Mouse (Mus musculus) hindbrain, embryonic 11.5 days (tissue): ENCODE data around the gene Gm10837. TPM values are rescaled to one million over a fixed set of nuclear protein-coding genes. Genes with fewer than 3 reads are reported as not detected.
A peak's percentile ranks its signal among the peaks of the same experiment; 100 is the strongest.

Source experiments
- ATAC-seq: fragments of 200-750 bp; cut with Nextera tagmentation; 2 replicates; pipeline ENCODE4 v1.8.0; 2017; ENCODE audit warnings: mild to moderate bottlenecking, moderate TSS enrichment, moderate library complexity; ENCODE audit not compliant: low FRiP score
- DNase-seq: peaks from one replicate; pipeline ENCODE4 v3.0.0-alpha.2; 2015; ENCODE audit warnings: low spot score
- H3K27ac ChIP-seq: fragments of 300-500 bp; sonication (generic); 2 replicates; pipeline ENCODE4 v1.5.1; 2014; ENCODE audit warnings: mild to moderate bottlenecking, low read depth, low read length
- H3K27me3 ChIP-seq: fragments of 300-500 bp; sonication (generic); 2 replicates; pipeline ENCODE4 v1.6.1; 2014; ENCODE audit warnings: mild to moderate bottlenecking, low read length, moderate library complexity, mixed read lengths; ENCODE audit not compliant: control insufficient read depth, insufficient read depth
- H3K36me3 ChIP-seq: fragments of 300-500 bp; sonication (generic); 2 replicates; pipeline ENCODE4 v1.6.1; 2014; ENCODE audit warnings: mild to moderate bottlenecking, low read length, moderate library complexity, mixed read lengths; ENCODE audit not compliant: control insufficient read depth, insufficient read depth
- H3K4me1 ChIP-seq: fragments of 300-500 bp; sonication (generic); replicated peaks from 2 replicates; pipeline ENCODE4 v1.6.1; 2014; ENCODE audit warnings: low read length, mixed read lengths; ENCODE audit not compliant: control insufficient read depth, insufficient read depth
- H3K4me2 ChIP-seq: fragments of 300-500 bp; sonication (generic); replicated peaks from 2 replicates; pipeline ENCODE4 v1.6.1; 2014; ENCODE audit warnings: mild to moderate bottlenecking, low read depth, low read length
- H3K4me3 ChIP-seq: fragments of 300-500 bp; sonication (generic); 2 replicates; pipeline ENCODE4 v1.5.1; 2014; ENCODE audit warnings: low read depth, low read length
- H3K9ac ChIP-seq: fragments of 300-500 bp; sonication (generic); 2 replicates; pipeline ENCODE4 v1.6.1; 2014; ENCODE audit warnings: low read depth, low read length
- H3K9me3 ChIP-seq: fragments of 300-500 bp; sonication (generic); 2 replicates; pipeline ENCODE4 v1.6.1; 2016; ENCODE audit warnings: low read length; ENCODE audit not compliant: control insufficient read depth
- WGBS: fragments of 180-500 bp; shearing (Covaris S2); extraction: QIAGEN DNeasy Blood & Tissue Kit; methylation state at CpG from one replicate; pipeline ENCODE4 v1.1.7; 2014; 5-methylcytosine and 5-hydroxymethylcytosine counted together
- polyA plus RNA-seq: library from polyadenylated mRNA; unstranded; fragments of >200 nt; fragmentation: Nextera tagmentation; extraction: Ambion mirVana; gene quantifications from 2 replicates; pipeline ENCODE4 v1.2.1, GENCODE M21; 2014

The Gm10837 gene
- polyA plus RNA-seq, 1 experiment from 2014 or later: 0.76 TPM

GRCm38 (mm10) chr14:122467926-122468841 is 22.2 kb upstream of the Gm10837 start:
- Histone ChIP-seq H3K4me2 (peak overlapping the region; percentile 49), H3K4me3 (0 out of 2 replicates have a peak overlapping the region, but pooled peaks have one; percentile 7), H3K9ac (peak overlapping the region; percentile 37; the same call in 1 of the 2 replicates), H3K4me1 (peaks cover 10% of the 10 kb centered on the region), H3K36me3 (no peaks in the 10 kb centered on the region), H3K9me3 (no peaks in the 10 kb centered on the region), H3K27me3 (peaks cover 52% of the 10 kb centered on the region), H3K27ac (no peak overlapping the region)
- DNase-seq (peak; percentile 65), ATAC-seq (no peak)
- WGBS: 5% methylated on average over 23 of the region's 23 CpGs

GRCm38 (mm10) chr14:122468971-122469755 is 21.2 kb upstream of the Gm10837 start:
- Histone ChIP-seq H3K27me3 (peaks cover 54% of the 10 kb centered on the region), H3K4me3 (peak overlapping the region; percentile 21), H3K4me2 (peak overlapping the region; percentile 49), H3K9me3 (no peaks in the 10 kb centered on the region), H3K36me3 (no peaks in the 10 kb centered on the region), H3K4me1 (peaks cover 11% of the 10 kb centered on the region), H3K27ac (no peak overlapping the region), H3K9ac (peak overlapping the region; percentile 12; the same call in 1 of the 2 replicates)
- WGBS: 2% methylated on average over 28 of the region's 28 CpGs
- DNase-seq: peak; percentile 75
- ATAC-seq: no peak

GRCm38 (mm10) chr14:122471449-122472085 is 18.8 kb upstream of the Gm10837 start:
- Histone ChIP-seq H3K4me3 (no peak overlapping the region), H3K27me3 (peaks cover 46% of the 10 kb centered on the region), H3K9me3 (no peaks in the 10 kb centered on the region), H3K4me2 (peak overlapping the region; percentile 27), H3K4me1 (peaks cover 6% of the 10 kb centered on the region), H3K36me3 (no peaks in the 10 kb centered on the region), H3K9ac (0 out of 2 replicates have a peak overlapping the region, but pooled peaks have one; percentile 5), H3K27ac (no peak overlapping the region)
- WGBS: 10% methylated on average over 31 of the region's 31 CpGs
- DNase-seq: peak; percentile 47
- no peak for ATAC-seq

- ATAC-seq (no peak), DNase-seq (peak; percentile 69)
- H3K27ac ChIP-seq: peak overlapping the region; percentile 49; the same call in 1 of the 2 replicates
- no peaks in the 10 kb centered on the region for H3K36me3 ChIP-seq
- 0% methylated on average over 13 of the region's 13 CpGs for WGBS
- peak overlapping the region; percentile 64 for H3K4me2 ChIP-seq
- H3K4me3 ChIP-seq: peak overlapping the region; percentile 79; the same call in 1 of the 2 replicates
- peaks cover 6% of the 10 kb centered on the region for H3K4me1 ChIP-seq
- H3K9me3 ChIP-seq: no peaks in the 10 kb centered on the region
- peak overlapping the region; percentile 51 for H3K9ac ChIP-seq
- H3K27me3 ChIP-seq: peaks cover 42% of the 10 kb centered on the region
Observed at GRCm38 (mm10) chr14:122472161-122472560, 18.2 kb upstream of the Gm10837 start.

- peak overlapping the region; percentile 64 for H3K4me2 ChIP-seq
- peaks cover 6% of the 10 kb centered on the region for H3K4me1 ChIP-seq
Observed at GRCm38 (mm10) chr14:122472647-122473046, 17.7 kb upstream of the Gm10837 start.

GRCm38 (mm10) chr14:122473211-122473751 is 17.1 kb upstream of the Gm10837 start:
- peak; percentile 16 for ATAC-seq

More at GRCm38 (mm10) chr14:122472647-122473046, 17.7 kb upstream of the Gm10837 start:
- ATAC-seq: no peak
- H3K36me3 ChIP-seq: no peaks in the 10 kb centered on the region
- WGBS: 1% methylated on average over 5 of the region's 5 CpGs
- peaks cover 39% of the 10 kb centered on the region for H3K27me3 ChIP-seq
- H3K27ac ChIP-seq: peak overlapping the region; percentile 97; the same call in 1 of the 2 replicates
- peak overlapping the region; percentile 51 for H3K9ac ChIP-seq
- no peaks in the 10 kb centered on the region for H3K9me3 ChIP-seq
- DNase-seq: peak; percentile 58
- H3K4me3 ChIP-seq: peak overlapping the region; percentile 79

GRCm38 (mm10) chr14:122474041-122474890 is 16.1 kb upstream of the Gm10837 start:
- Histone ChIP-seq H3K9me3 (no peaks in the 10 kb centered on the region), H3K27me3 (peaks cover 39% of the 10 kb centered on the region), H3K9ac (peak overlapping the region; percentile 95), H3K27ac (peak overlapping the region; percentile 97), H3K4me2 (peak overlapping the region; percentile 64), H3K4me1 (peaks cover 3% of the 10 kb centered on the region; the same call in 1 of the 2 replicates), H3K36me3 (no peaks in the 10 kb centered on the region), H3K4me3 (peak overlapping the region; percentile 79)
- DNase-seq (peak; percentile 87), ATAC-seq (peak; percentile 83)
- WGBS: under 1% methylated on average over 52 of the region's 57 CpGs

More at GRCm38 (mm10) chr14:122473211-122473751, 17.1 kb upstream of the Gm10837 start:
- Histone ChIP-seq H3K9me3 (no peaks in the 10 kb centered on the region), H3K4me3 (peak overlapping the region; percentile 79), H3K27me3 (peaks cover 42% of the 10 kb centered on the region), H3K4me1 (peaks cover 6% of the 10 kb centered on the region), H3K9ac (peak overlapping the region; percentile 51), H3K4me2 (peak overlapping the region; percentile 64), H3K27ac (peak overlapping the region; percentile 97), H3K36me3 (no peaks in the 10 kb centered on the region)
- WGBS: 0% methylated on average over 17 of the region's 17 CpGs
- DNase-seq: peak; percentile 60
